Mouse (Mus musculus): ENCODE results near the gene Erich4. TPM values are rescaled to one million over a fixed set of nuclear protein-coding genes. Genes with fewer than 3 reads are reported as not detected.

The Erich4 gene
- polyA plus RNA-seq, 1 experiment from 2014 or later, result not detected

DNA sequence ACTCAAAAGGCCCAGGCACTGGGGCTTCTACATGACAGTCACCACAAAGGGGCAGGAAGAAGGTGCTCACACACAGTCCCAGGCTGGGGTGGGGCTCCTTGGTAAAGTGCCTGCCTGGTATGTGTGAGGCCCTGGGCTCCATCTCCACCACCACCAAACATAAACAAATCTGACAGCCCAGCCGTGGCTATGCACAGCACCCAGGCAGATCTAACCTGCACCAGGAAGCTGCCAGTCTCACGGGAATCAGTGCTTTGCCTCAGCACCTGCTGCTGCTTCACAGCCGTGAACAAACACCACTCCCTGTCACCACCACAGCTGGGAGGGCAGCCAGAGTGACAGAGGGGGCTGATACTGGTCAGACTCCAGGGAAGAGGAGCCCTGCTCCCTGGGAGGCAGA, 20.7 kb upstream of the Erich4 start:
- no peak overlapping the region for H3K27ac ChIP-seq (ENCODE audit: low read depth)
- WGBS, result 11% methylated on average over 3 of the region's 3 CpGs
- DNase-seq, result no peak
- no peak for TF ChIP-seq CTCF (IDR thresholded peaks at IDR 0.05; ENCODE audit: low read depth)
- H3K9me3 ChIP-seq (ENCODE audit: low read depth, low read length), result no peaks in the 10 kb centered on the region
- no peak overlapping the region for H3K4me2 ChIP-seq
- peaks cover 11% of the 10 kb centered on the region; the same call in 1 of the 2 replicates for H3K36me3 ChIP-seq (ENCODE audit: insufficient read depth)
- no peak for ATAC-seq (ENCODE audit: insufficient read depth)
- H3K4me3 ChIP-seq (ENCODE audit: low read depth, low read length), result no peak overlapping the region
- no peak overlapping the region for H3K9ac ChIP-seq
- no peaks in the 10 kb centered on the region for H3K27me3 ChIP-seq (ENCODE audit: insufficient read depth, low read length)
- H3K4me1 ChIP-seq (ENCODE audit: insufficient read depth), result no peaks in the 10 kb centered on the region

GRCm38 (mm10) chr7:25632679-25633078, 17.0 kb upstream of the Erich4 start:
- no peak for TF ChIP-seq CTCF (IDR thresholded peaks at IDR 0.05; ENCODE audit: low read depth)
- Histone ChIP-seq H3K4me1 (ENCODE audit: insufficient read depth) (peaks cover 3% of the 10 kb centered on the region; the same call in 1 of the 2 replicates), H3K9ac (no peak overlapping the region), H3K27me3 (ENCODE audit: insufficient read depth, low read length) (no peaks in the 10 kb centered on the region), H3K27ac (ENCODE audit: low read depth) (no peak overlapping the region), H3K36me3 (ENCODE audit: insufficient read depth) (peaks cover 22% of the 10 kb centered on the region; the same call in 1 of the 2 replicates), H3K4me2 (no peak overlapping the region), H3K4me3 (ENCODE audit: low read depth, low read length) (no peak overlapping the region), H3K9me3 (ENCODE audit: low read depth, low read length) (no peaks in the 10 kb centered on the region)
- no peak for DNase-seq
- ATAC-seq (ENCODE audit: insufficient read depth), result no peak
- WGBS, result 83% methylated on average over 5 of the region's 5 CpGs

DNA sequence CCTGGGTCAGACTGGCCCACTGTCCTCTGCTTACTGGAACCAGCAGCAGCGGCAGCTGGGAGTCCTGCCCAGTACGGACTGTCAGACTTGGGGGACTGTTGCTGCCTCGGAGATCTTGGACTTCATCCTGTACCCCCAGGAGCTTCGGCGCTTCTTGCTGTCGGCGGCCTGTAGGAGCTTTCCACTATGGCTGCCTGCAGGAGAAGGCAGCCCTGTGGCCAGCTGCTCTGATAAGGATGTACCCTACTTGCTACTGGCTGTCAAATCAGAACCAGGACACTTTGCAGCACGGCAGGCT, 12.6 kb upstream of the Erich4 start:
- no peak for TF ChIP-seq CTCF (IDR thresholded peaks at IDR 0.05; ENCODE audit: low read depth)
- WGBS, result 33% methylated on average over 8 of the region's 8 CpGs
- H3K9me3 ChIP-seq (ENCODE audit: low read depth, low read length), result no peaks in the 10 kb centered on the region
- H3K4me1 ChIP-seq (ENCODE audit: insufficient read depth), result peaks cover 12% of the 10 kb centered on the region; the same call in 1 of the 2 replicates
- H3K4me3 ChIP-seq (ENCODE audit: low read depth, low read length), result peak overlapping the region; percentile 42
- H3K27me3 ChIP-seq (ENCODE audit: insufficient read depth, low read length), result no peaks in the 10 kb centered on the region
- ATAC-seq (ENCODE audit: insufficient read depth) (peak; percentile 1; the same call in 1 of the 2 replicates), DNase-seq (no peak)
- H3K27ac ChIP-seq (ENCODE audit: low read depth), result peak overlapping the region; percentile 72
- H3K36me3 ChIP-seq (ENCODE audit: insufficient read depth), result peaks cover 43% of the 10 kb centered on the region
- peak overlapping the region; percentile 48 for H3K9ac ChIP-seq
- H3K4me2 ChIP-seq, result peak overlapping the region; percentile 74

DNA sequence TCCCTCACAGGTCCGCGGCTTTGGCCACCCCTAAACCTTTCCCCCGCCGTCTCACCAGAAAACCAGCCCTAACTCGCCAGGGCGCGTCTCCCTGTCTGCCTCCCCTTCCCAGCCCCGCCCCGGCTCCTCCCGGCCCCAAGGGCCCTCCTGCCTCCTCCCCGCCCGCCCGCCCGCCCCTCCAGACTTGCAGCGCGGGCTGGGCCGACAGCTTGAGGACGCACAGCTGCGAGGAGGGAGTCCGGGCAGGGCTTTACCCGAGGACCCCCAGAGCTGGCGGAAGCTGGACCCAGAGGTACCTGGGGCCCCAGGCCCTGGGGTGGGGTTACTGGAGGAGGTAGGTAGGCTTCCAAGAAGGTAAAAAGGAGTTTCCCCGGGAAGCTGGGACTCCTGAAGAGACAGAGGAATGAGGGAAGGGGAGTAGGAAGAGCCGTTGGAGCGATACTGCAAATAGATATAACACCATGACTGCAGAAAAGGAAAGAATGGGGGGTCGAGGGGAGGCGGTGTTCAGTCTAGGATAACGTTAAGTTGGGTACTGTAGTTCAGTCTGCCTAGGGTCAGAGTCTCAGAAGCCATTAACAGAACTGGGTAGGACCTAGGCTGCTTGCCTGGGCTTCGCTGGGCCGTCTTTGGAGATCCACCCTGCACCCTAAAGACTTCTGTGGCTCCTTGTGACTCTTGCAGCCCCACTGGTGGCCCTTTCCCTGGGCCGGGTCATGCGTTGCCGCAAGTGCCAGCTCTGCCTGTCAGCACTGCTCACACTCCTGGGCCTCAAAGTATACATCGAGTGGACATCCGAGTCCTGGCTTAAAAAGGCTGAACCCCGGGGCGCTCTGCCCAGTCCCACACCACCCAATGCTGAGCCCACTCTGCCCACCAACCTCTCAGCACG, 12.0 kb upstream of the Erich4 start:
- peak overlapping the region; percentile 74 for H3K4me2 ChIP-seq
- H3K27me3 ChIP-seq (ENCODE audit: insufficient read depth, low read length), result no peaks in the 10 kb centered on the region
- ATAC-seq (ENCODE audit: insufficient read depth), result peak; percentile 87
- H3K9ac ChIP-seq, result peak overlapping the region; percentile 48
- H3K4me3 ChIP-seq (ENCODE audit: low read depth, low read length), result peak overlapping the region; percentile 42
- peak; percentile 79 for DNase-seq
- H3K27ac ChIP-seq (ENCODE audit: low read depth), result peak overlapping the region; percentile 72
- 10% methylated on average over 37 of the region's 38 CpGs for WGBS
- H3K36me3 ChIP-seq (ENCODE audit: insufficient read depth), result peaks cover 42% of the 10 kb centered on the region
- H3K4me1 ChIP-seq (ENCODE audit: insufficient read depth), result peaks cover 12% of the 10 kb centered on the region; the same call in 1 of the 2 replicates
- H3K9me3 ChIP-seq (ENCODE audit: low read depth, low read length), result no peaks in the 10 kb centered on the region
- TF ChIP-seq CTCF (IDR thresholded peaks at IDR 0.05; ENCODE audit: low read depth), result no peak

DNA sequence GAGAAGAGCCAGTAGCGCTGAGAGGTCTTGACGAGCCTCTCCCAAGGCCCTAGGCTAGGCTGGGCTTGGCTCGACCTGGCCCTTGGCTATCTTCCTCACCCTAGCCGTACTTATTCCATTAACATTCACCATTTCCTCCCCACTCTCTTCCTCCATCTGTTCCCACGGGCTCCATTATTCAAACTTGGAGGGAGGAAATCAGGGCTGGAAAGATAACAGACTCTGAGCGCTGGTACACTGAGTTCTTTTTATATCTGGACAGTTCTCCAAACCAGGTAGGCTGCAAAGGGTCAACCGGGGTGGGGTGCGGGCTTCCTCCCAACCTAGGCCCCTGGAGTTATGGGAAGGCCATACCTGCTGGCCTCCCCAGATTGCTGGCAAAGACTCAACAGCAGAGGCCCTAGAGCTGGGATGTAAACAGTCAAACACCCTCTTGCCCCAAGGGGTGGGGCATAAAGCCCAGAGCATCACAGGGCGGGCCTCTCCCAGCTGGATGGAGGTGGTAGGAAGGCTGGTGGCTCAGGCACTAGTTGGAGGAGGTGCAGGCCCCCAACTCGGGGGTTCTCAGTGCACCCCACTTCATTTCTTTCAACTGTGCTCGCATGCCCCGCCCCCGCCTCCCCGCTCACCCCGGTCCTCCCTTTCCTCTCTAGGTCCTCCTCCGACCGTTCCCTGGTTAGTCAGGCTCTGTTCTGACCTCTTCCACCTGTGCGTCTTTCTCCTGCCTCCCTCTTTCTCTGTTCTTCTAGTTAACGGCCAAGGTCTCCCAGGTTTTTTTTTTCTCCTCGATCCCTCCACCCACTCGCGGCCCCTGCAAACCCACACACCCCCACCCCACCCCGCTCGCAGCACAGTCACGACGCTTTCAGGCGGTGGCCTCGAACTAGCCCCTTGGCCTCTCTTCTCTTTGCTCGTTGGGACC, 11.1 kb upstream of the Erich4 start, which contains the start of gene B3gnt8:
Gene B3gnt8, plus strand, starts transcription at position 146 of the 922 bp plus-strand sequence.
- Histone ChIP-seq H3K9ac (peak within 1 kb of the TSS; percentile 48), H3K9me3 (ENCODE audit: low read depth, low read length) (no peaks in the 10 kb centered on the region), H3K4me3 (ENCODE audit: low read depth, low read length) (peak within 1 kb of the TSS; percentile 42), H3K4me1 (ENCODE audit: insufficient read depth) (peaks cover 12% of the 10 kb centered on the region; the same call in 1 of the 2 replicates), H3K27me3 (ENCODE audit: insufficient read depth, low read length) (no peaks in the 10 kb centered on the region), H3K36me3 (ENCODE audit: insufficient read depth) (peaks cover 44% of the 10 kb centered on the region), H3K4me2 (peak within 1 kb of the TSS; percentile 74), H3K27ac (ENCODE audit: low read depth) (peak within 1 kb of the TSS; percentile 72)
- TF ChIP-seq CTCF (IDR thresholded peaks at IDR 0.05; ENCODE audit: low read depth), result no peak
- 11% methylated on average over 29 of the region's 29 CpGs for WGBS
- ATAC-seq (ENCODE audit: insufficient read depth), result peak; percentile 38
- peak; percentile 49 for DNase-seq

DNA sequence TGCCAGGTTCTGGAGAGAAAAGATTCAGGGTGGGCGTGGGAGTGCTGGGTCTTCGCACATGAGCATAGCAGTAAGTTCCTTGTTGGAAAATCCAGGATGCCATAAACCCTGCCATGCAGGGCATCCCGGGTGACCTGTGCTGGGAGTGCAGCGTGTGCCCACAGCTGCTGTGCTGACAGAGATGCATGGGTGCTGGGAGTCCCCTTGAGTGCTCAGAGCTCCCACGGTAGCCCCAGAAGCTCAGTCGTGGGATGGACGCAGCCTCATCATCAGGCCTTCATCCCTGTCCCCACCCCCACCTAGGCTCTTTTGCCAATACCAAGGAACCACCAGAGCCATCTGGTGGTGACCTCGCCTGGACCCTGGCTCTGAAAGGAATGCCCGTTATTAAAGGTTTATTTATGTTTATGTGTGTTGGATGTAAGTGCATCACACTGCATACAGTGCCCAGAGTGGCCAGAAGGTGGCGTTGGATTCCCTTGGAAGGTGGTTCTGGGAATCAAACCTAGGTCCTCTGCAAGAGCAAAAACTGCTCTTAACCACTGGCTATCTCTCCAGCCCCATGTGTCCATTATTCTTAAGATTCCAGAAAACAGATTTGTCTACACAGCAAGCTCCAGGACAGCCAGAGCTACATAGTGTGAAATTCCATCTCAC, 10.0 kb upstream of the Erich4 start:
- no peaks in the 10 kb centered on the region for H3K9me3 ChIP-seq (ENCODE audit: low read depth, low read length)
- no peak for ATAC-seq (ENCODE audit: insufficient read depth)
- no peak overlapping the region for H3K4me2 ChIP-seq
- peak; percentile 48 for DNase-seq
- peaks cover 12% of the 10 kb centered on the region; the same call in 1 of the 2 replicates for H3K4me1 ChIP-seq (ENCODE audit: insufficient read depth)
- H3K27ac ChIP-seq (ENCODE audit: low read depth), result no peak overlapping the region
- no peak overlapping the region for H3K9ac ChIP-seq
- no peaks in the 10 kb centered on the region for H3K27me3 ChIP-seq (ENCODE audit: insufficient read depth, low read length)
- H3K36me3 ChIP-seq (ENCODE audit: insufficient read depth), result peaks cover 47% of the 10 kb centered on the region
- TF ChIP-seq CTCF (IDR thresholded peaks at IDR 0.05; ENCODE audit: low read depth), result peak; percentile 56
- 76% methylated on average over 10 of the region's 10 CpGs for WGBS
- H3K4me3 ChIP-seq (ENCODE audit: low read depth, low read length), result no peak overlapping the region
